Mouse (Mus musculus): ENCODE results near the gene Ggt7.
A peak's percentile ranks its signal among the peaks of the same experiment; 100 is the strongest.
"Not testable (repeated sequence)": the region's sequence is repeated elsewhere in the genome, so short reads cannot be mapped to it uniquely, and the experiment has no call there.

The Ggt7 gene

GRCm38 (mm10) chr2:155507721-155508470 lies 10.1 kb downstream of the Ggt7 start:
- no peak for DNase-seq

GRCm38 (mm10) chr2:155505811-155506210 lies 12.2 kb downstream of the Ggt7 start:
- no peak for DNase-seq

- no peak for DNase-seq
Observed at GRCm38 (mm10) chr2:155504440-155505355, 13.3 kb downstream of the Ggt7 start.

- DNase-seq: no peak
Observed at GRCm38 (mm10) chr2:155502596-155502995, 15.4 kb downstream of the Ggt7 start.

GRCm38 (mm10) chr2:155490998-155491397 lies 27.0 kb downstream of the Ggt7 start:
- no peak for DNase-seq

- peak; percentile 63 for DNase-seq
Observed at GRCm38 (mm10) chr2:155482021-155482420, 36.0 kb downstream of the Ggt7 start.

GRCm38 (mm10) chr2:155473570-155474088 lies 44.4 kb downstream of the Ggt7 start, which contains the start of gene Ncoa6:
Gene Ncoa6, minus strand, starts transcription at chr2:155473894.
- DNase-seq: peak; percentile 54

GRCm38 (mm10) chr2:155472671-155473569 lies 45.1 kb downstream of the Ggt7 start:
- DNase-seq: peak; percentile 35

- no peak for DNase-seq
Observed at GRCm38 (mm10) chr2:155466861-155467260, 51.2 kb downstream of the Ggt7 start.

GRCm38 (mm10) chr2:155453591-155453990 lies 64.4 kb downstream of the Ggt7 start:
- no peak for DNase-seq

GRCm38 (mm10) chr2:155451256-155451655 lies 66.8 kb downstream of the Ggt7 start:
- DNase-seq: no peak

- not testable (repeated sequence) for DNase-seq
Observed at GRCm38 (mm10) chr2:155447906-155448305, 70.1 kb downstream of the Ggt7 start.

GRCm38 (mm10) chr2:155443446-155443845 lies 74.6 kb downstream of the Ggt7 start:
- no peak for DNase-seq

GRCm38 (mm10) chr2:155442916-155443315 lies 75.1 kb downstream of the Ggt7 start:
- no peak for DNase-seq
